ENCODE assay signal across 9 mouse cellular contexts in the genomic region with DNA sequence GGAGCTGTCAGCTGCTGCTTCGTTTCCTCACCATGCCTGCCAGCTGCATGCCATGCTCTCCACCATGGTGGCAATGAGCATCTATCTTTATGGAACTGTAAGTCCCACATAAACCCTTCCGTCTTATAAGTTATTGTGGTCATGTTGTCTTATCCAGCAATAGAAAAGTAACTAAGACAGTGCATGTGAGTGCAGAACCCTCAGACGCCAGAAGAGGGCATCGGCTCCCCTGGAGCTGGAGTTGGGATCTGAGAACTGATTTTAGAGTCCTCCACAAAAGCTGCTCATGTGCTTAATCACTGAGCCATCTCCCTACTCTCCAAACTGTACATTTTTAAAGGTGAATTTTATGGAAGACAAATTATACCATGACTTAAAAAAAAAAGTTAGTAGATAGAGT. TPM values are rescaled to one million over a fixed set of nuclear protein-coding genes. Genes with fewer than 3 reads are reported as not detected.
DNase-seq lines count a peak whose midpoint lies in the region; ATAC-seq and TF ChIP-seq lines count a peak whose summit lies in the region.
"Had no signal": no experiment of that assay in that cellular context is flagged by ENCODE, and none has a peak within 500 bp of the region (broad histone marks: within the 10 kb centered on the region; RNA-seq: fewer than 3 reads in every experiment).

No protein-coding gene starts in this region.

- H3K36me3 ChIP-seq in lung, embryonic 14.5 days (ENCODE audit: insufficient read depth), result no peaks in the 10 kb centered on the region
- H3K36me3 ChIP-seq in forebrain, embryonic 13.5 days (ENCODE audit: poor library complexity, severe bottlenecking), result no peaks in the 10 kb centered on the region
- H3K36me3 ChIP-seq: hindbrain, embryonic 15.5 days had no signal

- DNase-seq in gastrocnemius, adult 18-20 months (ENCODE audit: low spot score), result peak; percentile 41
- DNase-seq in gastrocnemius, adult 8-10 months (ENCODE audit: low spot score in 2 of 2), result no peak
- peak; percentile 11 to 55 for DNase-seq in spleen, adult 18-20 months
- no peak for DNase-seq in spleen, adult 12 weeks (ENCODE audit: low spot score)
- DNase-seq in lung, embryonic 14.5 days, result peak; percentile 61
- no peak for DNase-seq in retina, postnatal 1 day

- no peak overlapping the region for H3K4me2 ChIP-seq in lung, embryonic 14.5 days
- no peak overlapping the region for H3K4me2 ChIP-seq in forebrain, embryonic 13.5 days
- H3K4me2 ChIP-seq: hindbrain, embryonic 15.5 days had no signal

- no peak overlapping the region for H3K4me3 ChIP-seq in lung, embryonic 14.5 days (ENCODE audit: low read depth, low read length)
- H3K4me3 ChIP-seq in forebrain, embryonic 13.5 days, result no peak overlapping the region
- H3K4me3 ChIP-seq: hindbrain, embryonic 15.5 days had no signal

- no peaks in the 10 kb centered on the region for H3K9me3 ChIP-seq in lung, embryonic 14.5 days (ENCODE audit: low read depth, low read length)
- H3K9me3 ChIP-seq in forebrain, embryonic 13.5 days (replicated peaks), result no peaks in the 10 kb centered on the region
- H3K9me3 ChIP-seq: hindbrain, embryonic 15.5 days had no signal

- H3K4me1 ChIP-seq in lung, embryonic 14.5 days (ENCODE audit: insufficient read depth), result no peaks in the 10 kb centered on the region
- H3K4me1 ChIP-seq in forebrain, embryonic 13.5 days, result no peaks in the 10 kb centered on the region
- H3K4me1 ChIP-seq: hindbrain, embryonic 15.5 days had no signal

- H3K27me3 ChIP-seq in lung, embryonic 14.5 days (ENCODE audit: insufficient read depth, low read length), result no peaks in the 10 kb centered on the region
- no peaks in the 10 kb centered on the region for H3K27me3 ChIP-seq in forebrain, embryonic 13.5 days
- H3K27me3 ChIP-seq: hindbrain, embryonic 15.5 days had no signal

- WGBS in lung, embryonic 14.5 days, result 58% methylated on average over 4 of the region's 4 CpGs
- WGBS in forebrain, embryonic 13.5 days, result 69% methylated on average over 4 of the region's 4 CpGs

- no peak overlapping the region for H3K27ac ChIP-seq in lung, embryonic 14.5 days (ENCODE audit: low read depth)
- H3K27ac ChIP-seq in forebrain, embryonic 13.5 days, result no peak overlapping the region
- H3K27ac ChIP-seq: hindbrain, embryonic 15.5 days had no signal

- H3K9ac ChIP-seq in lung, embryonic 14.5 days, result no peak overlapping the region
- H3K9ac ChIP-seq in forebrain, embryonic 13.5 days, result no peak overlapping the region
- H3K9ac ChIP-seq: hindbrain, embryonic 15.5 days had no signal

- ATAC-seq in common myeloid progenitor, adult 5-6 weeks (replicated peaks; ENCODE audit: low read depth, poor library complexity, severe bottlenecking), result peak; percentile 64
- ATAC-seq in lung, embryonic 14.5 days (ENCODE audit: insufficient read depth), result no peak
- ATAC-seq in forebrain, embryonic 13.5 days, result no peak

- TF ChIP-seq CTCF in lung, embryonic 14.5 days (IDR thresholded peaks at IDR 0.05; ENCODE audit: low read depth), result peak; percentile 61

RNA-seq across cellular contexts. Expression of a gene that starts 14.1 kb away (rescaled TPM):
- total RNA-seq in gastrocnemius, adult 18-20 months (2021), result 1 to 10 TPM; 2.8 to 4.8 TPM
- 1 to 10 TPM; 2.8 to 3.8 (median 3.3) TPM for total RNA-seq in gastrocnemius, adult 8-10 months (2022)
- 0.05 TPM in 1 of 2 replicates, not detected in the other for total RNA-seq in common myeloid progenitor, adult 5-6 weeks (2017)
- polyA plus RNA-seq in lung, embryonic 14.5 days (2014; fragmentation: Nextera tagmentation; extraction: Ambion mirVana), result 11.7 and 12.1 TPM in 2 replicates
- polyA plus RNA-seq in forebrain, embryonic 13.5 days (2015; fragmentation: Nextera tagmentation; extraction: Ambion mirVana), result 1.2 TPM in 2 replicates

RNA-seq across cellular contexts. Expression of a gene that starts 43.6 kb away (rescaled TPM):
- total RNA-seq in gastrocnemius, adult 18-20 months (2021), result 10 to 100 TPM; 13.1 to 14.0 TPM
- total RNA-seq in gastrocnemius, adult 8-10 months (2022), result 10 to 100 TPM; 10.6 to 15.7 (median 12.3) TPM
- 98.7 and 102 TPM in 2 replicates for total RNA-seq in common myeloid progenitor, adult 5-6 weeks (2017)
- 21.7 and 22.8 TPM in 2 replicates for polyA plus RNA-seq in lung, embryonic 14.5 days (2014; fragmentation: Nextera tagmentation; extraction: Ambion mirVana)
- polyA plus RNA-seq in forebrain, embryonic 13.5 days (2015; fragmentation: Nextera tagmentation; extraction: Ambion mirVana), result 14.1 and 15.4 TPM in 2 replicates

RNA-seq across cellular contexts. Expression of a gene that starts 52.6 kb away (rescaled TPM):
- under 1 TPM; 0.09 to 0.16 TPM for total RNA-seq in gastrocnemius, adult 18-20 months (2021)
- total RNA-seq in gastrocnemius, adult 8-10 months (2022), result under 1 TPM; 0.09 to 0.27 (median 0.15) TPM
- total RNA-seq in common myeloid progenitor, adult 5-6 weeks (2017), result 0.15 and 1.6 TPM in 2 replicates
- 0.47 and 0.63 TPM in 2 replicates for polyA plus RNA-seq in lung, embryonic 14.5 days (2014; fragmentation: Nextera tagmentation; extraction: Ambion mirVana)
- 18.6 and 20.6 TPM in 2 replicates for polyA plus RNA-seq in forebrain, embryonic 13.5 days (2015; fragmentation: Nextera tagmentation; extraction: Ambion mirVana)

Comparison
In these comparisons a context has a peak if more than half of its experiments do, and no peak if none do; other contexts are left out.
1. DNase-seq: peak in gastrocnemius, adult 18-20 months (single experiment), spleen, adult 18-20 months (2 of 2) and lung, embryonic 14.5 days (single experiment); none in gastrocnemius, adult 8-10 months (0 of 2), spleen, adult 12 weeks (single experiment) and retina, postnatal 1 day (single experiment).